Mouse (Mus musculus) bone marrow macrophage, adult 2 months (primary cell): ENCODE data around the gene Cask.

Experiments
- CTCF ChIP-seq: IDR thresholded peaks from 2 replicates; pipeline ENCODE4 v1.5.1; 2012; ENCODE audit warnings: low read depth, mild to moderate bottlenecking, low read length, moderate library complexity
- POLR2A ChIP-seq: IDR thresholded peaks from 2 replicates; pipeline ENCODE4 v1.6.1; 2012; ENCODE audit warnings: mild to moderate bottlenecking, low read depth, low read length, borderline replicate concordance

- TF ChIP-seq POLR2A (no peak), CTCF (no peak)
These were observed 3.7 kb downstream of the Cask start for GRCm38 (mm10) chrX:13847502-13847851.
